Mouse (Mus musculus): Measurements from ENCODE around the gene Zfp276. TPM values are rescaled to one million over a fixed set of nuclear protein-coding genes. Genes with fewer than 3 reads are reported as not detected.
"Not testable (repeated sequence)": the region's sequence is repeated elsewhere in the genome, so short reads cannot be mapped to it uniquely, and the experiment has no call there.

The Zfp276 gene
- total RNA-seq (2021): 10 to 100 TPM; 20.4 to 20.9 TPM
- long read RNA-seq, experiment 1, partial matches to known transcripts: 0 of 8 reads
- long read RNA-seq, experiment 1, other reads (novel, unspliced or antisense): 8 of 8 reads
- long read RNA-seq, experiment 2, full-length matches to known transcripts: 2 of 4 reads
- long read RNA-seq, experiment 2, partial matches to known transcripts: 1 of 4 reads
- long read RNA-seq, experiment 2, other reads (novel, unspliced or antisense): 1 of 4 reads

DNA sequence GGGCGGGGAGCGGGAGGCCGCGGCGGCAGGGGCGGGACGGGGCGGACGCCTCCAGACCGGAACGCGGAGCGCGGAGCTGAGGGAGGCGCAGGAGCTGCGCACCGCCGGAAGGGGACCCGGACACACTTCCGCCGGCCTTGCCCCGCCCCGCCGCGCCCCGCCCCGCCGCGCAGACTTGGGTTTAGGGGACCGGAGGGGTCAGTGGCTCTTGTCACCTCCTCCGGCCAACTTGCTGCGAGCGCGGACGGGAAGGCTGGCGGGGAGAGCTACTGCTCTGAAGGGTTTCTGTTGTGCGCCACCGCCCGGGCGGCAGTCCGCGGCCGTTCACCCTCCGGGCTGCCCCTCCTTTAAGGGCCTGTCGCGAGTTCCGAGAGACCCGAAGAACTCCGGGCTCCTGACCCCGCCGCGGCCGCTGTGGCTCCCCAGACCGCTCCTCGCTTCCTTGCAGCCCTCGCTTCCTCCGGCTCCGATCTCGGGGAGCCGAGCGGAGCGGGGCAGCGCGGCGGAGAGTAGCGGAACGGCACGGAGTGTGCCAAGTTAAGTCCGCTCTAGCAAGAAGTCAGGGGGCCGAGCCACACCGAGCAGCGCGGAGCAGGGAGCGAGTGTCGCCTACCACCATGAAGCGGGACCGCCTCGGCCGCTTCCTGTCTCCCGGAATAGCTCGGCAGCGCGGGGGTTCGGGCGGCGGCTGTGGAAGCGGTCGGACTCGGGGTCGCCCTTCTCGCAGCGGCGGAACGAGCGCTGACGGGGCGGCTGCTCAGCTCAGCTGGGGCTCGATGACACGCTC, at the start of gene Zfp276, which contains the start of gene Vps9d1:
Zfp276 (plus strand) TSS at position 97 of the 787 bp plus-strand sequence.
Vps9d1 (minus strand) TSS at position 250 of the 787 bp plus-strand sequence.
- intact Hi-C loops (cut with DNase I): no loop called here

DNA sequence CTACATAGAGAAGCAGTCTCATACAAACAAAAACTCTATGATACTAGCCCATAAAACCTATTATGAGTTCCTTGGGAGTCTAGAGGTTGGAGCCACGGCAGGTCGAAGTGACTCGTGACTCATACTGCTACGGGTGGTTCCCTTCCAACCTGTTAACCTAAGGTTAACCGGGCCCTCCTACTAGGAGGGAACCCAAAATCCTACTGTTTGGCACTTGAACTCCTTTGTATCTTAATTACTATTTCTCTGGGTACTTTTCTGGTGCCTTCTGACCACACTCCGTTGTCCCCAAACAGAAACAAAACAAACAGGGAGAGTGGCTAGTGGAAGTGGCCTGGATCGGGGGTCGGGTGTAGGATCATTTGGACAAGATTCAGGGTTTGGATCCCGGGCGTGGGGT, 42.1 kb upstream of the Zfp276 start:
- no peak for DNase-seq (ENCODE audit: low spot score in 2 of 2)
- intact Hi-C loops (cut with DNase I): no loop called here

More for the DNA sequence above, at the start of gene Zfp276, which contains the start of gene Vps9d1:
- peak in 1 of 2 experiments; percentile 87 for DNase-seq (ENCODE audit: low spot score in 2 of 2)

DNA sequence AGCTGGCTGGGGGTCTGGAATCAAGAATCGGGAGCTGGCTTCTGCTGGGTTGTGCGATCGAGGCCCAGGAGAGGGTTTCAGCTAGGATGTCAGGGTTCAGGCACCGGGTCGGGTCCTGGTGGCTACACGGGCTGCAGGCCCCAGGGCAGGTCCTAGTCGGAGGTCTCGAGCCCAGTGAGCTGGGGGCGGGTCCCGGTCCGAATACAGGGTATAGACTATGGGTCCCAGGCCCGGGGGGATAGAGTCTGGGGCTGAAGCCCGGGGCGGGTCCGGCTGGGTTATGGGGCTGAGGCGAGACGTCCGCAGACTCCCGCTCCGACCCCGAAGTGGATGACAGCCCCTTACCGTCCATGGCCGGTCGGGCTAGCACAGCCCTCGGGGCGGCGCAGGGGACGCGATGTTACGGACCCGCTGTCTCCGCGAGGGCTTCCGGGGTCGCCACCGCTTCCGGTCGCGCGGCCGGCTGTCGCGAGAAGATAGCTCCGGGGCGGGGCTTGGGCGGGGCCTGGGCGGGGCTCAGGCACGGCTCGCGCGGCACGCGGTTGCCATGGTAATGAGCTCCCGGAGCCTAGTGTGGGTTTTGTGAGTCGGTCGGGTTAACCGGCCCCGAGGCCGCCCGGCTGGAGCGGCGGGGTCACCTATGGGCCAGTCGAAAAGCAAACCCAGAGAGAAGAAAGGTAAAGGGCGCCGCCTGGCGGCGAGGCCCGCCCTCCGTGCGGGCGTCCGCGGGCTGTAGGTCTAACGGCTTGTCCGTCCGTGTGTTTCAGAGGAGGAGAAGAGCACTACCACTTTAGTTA, 41.5 kb upstream of the Zfp276 start, which contains the start of the genes Chmp1a and Spata33:
Chmp1a (minus strand) TSS at position 443 of the 797 bp plus-strand sequence.
Spata33 (plus strand) TSS at position 512 of the 797 bp plus-strand sequence.
- DNase-seq (ENCODE audit: low spot score in 2 of 2): peak; percentile 88 to 92
- intact Hi-C loops (cut with DNase I): no loop called here

- intact Hi-C loops (cut with DNase I): no loop called here
- no peak for DNase-seq (ENCODE audit: low spot score in 2 of 2)
These were observed 40.8 kb upstream of the Zfp276 start for GRCm38 (mm10) chr8:123213118-123213772.

DNA sequence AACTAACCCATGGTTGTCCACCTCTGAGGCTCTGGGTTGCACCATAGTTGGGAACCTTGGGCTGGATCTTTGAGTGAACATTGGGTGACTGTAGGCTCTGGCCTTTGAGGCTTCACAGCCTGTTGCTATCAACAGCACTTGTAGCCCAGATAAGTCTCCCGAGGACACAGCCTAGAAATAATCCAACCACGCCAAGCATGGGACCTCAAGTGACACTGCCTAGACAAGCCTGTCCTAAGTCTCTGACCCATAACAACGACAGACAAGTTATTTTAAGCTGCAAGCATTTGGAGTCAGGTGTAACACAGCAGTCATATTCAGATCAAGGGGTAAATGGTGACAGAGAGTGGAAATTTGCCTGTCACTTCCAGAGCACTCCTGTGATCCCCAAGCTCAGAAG, 38.6 kb upstream of the Zfp276 start:
- no peak for DNase-seq (ENCODE audit: low spot score in 2 of 2)
- intact Hi-C loops (cut with DNase I): no loop called here

- intact Hi-C loops (cut with DNase I): no loop called here
These were observed 33.1 kb upstream of the Zfp276 start for GRCm38 (mm10) chr8:123220917-123221316.

GRCm38 (mm10) chr8:123224278-123225266, 29.4 kb upstream of the Zfp276 start, which contains the start of gene Cdk10:
Cdk10 (plus strand) TSS chr8:123224842.
- DNase-seq (ENCODE audit: low spot score in 2 of 2): peak; percentile 88 to 95
- intact Hi-C loops (cut with DNase I): no loop called here

More at GRCm38 (mm10) chr8:123220917-123221316, 33.1 kb upstream of the Zfp276 start:
- DNase-seq (ENCODE audit: low spot score in 2 of 2): no peak

DNA sequence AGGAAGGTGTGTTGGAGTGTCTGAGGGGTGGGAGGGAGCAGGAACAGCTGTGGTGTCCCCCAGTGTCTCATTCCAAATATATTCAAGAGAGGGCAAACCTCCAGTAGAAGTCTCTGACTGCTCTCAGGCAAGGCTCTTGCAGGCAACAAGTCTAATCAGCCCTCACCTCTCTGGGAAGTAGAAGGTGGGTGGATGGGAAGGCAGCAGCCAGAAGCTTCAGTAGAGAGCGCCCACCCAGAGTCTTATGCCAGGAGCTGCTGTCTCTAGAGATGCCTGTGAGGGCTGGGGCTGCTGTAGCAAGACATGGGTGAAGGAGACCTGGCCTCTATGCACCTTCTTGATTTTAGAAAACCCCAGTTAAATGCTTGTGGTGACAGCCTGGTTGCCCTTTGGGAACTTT, 25.6 kb upstream of the Zfp276 start:
- DNase-seq (ENCODE audit: low spot score in 2 of 2): no peak
- intact Hi-C loops (cut with DNase I): no loop called here

GRCm38 (mm10) chr8:123230326-123230725, 23.7 kb upstream of the Zfp276 start:
- intact Hi-C loops (cut with DNase I); DNase-seq (ENCODE audit: low spot score in 2 of 2): not testable (repeated sequence)

GRCm38 (mm10) chr8:123231742-123232141, 22.3 kb upstream of the Zfp276 start:
- intact Hi-C loops (cut with DNase I): no loop called here
- peak in 1 of 2 experiments; percentile 51 for DNase-seq (ENCODE audit: low spot score in 2 of 2)

GRCm38 (mm10) chr8:123232553-123232952, 21.4 kb upstream of the Zfp276 start:
- DNase-seq (ENCODE audit: low spot score in 2 of 2): peak in 1 of 2 experiments; percentile 37
- intact Hi-C loops (cut with DNase I): no loop called here

DNA sequence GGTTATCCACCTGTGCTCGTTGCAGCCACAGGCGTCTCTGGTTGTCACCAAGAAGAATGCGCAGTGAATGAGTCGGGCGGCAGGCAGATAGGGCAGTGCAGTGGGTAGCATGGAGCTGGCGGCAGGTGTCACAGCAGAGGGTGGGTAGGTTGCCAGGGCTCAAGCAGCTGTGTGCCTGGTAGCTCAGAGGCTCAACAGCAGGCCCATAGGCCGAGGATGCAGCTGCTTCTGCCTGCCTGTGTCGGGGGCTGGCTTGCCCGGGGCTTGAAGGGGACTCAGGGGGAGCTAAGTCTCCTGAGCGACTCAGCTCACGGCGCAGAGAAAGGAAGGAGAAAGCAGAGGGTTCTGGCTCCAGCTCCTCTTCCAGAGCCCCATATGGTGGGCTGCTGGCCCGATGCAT, 20.7 kb upstream of the Zfp276 start:
- DNase-seq (ENCODE audit: low spot score in 2 of 2): no peak
- intact Hi-C loops (cut with DNase I): no loop called here

- intact Hi-C loops (cut with DNase I): no loop called here
- DNase-seq (ENCODE audit: low spot score in 2 of 2): no peak
These were observed 20.2 kb upstream of the Zfp276 start for GRCm38 (mm10) chr8:123233760-123234159.

DNA sequence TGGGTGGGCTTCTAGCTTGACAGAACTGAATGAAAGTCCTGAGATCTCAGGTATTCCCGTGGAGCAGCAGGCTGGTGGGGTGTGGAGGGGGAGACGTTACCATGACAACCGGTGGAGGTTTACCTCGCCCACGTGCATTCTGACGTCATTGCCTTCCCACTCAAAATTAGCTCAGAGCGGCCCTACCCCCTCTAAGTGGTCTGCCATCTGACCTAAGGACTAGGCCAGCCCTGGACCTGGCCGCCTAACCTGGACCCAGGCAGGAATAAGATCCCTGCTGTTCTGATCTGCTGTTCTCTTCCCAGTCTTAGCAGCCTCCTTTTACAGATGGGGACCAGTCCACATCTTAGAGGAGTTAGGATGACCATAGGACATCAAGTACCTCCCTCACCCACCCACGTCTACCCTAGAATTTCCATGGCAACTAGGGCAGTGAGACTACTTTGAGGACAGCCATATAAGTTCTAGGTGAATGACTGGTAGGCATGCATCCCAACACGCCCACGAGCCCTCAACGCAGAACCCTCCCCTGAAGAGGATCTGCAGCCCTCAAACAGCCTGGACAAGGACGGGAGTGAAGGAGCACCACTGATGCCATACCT, 19.0 kb upstream of the Zfp276 start:
- DNase-seq (ENCODE audit: low spot score in 2 of 2): peak; percentile 88 to 93
- intact Hi-C loops (cut with DNase I): no loop called here

DNA sequence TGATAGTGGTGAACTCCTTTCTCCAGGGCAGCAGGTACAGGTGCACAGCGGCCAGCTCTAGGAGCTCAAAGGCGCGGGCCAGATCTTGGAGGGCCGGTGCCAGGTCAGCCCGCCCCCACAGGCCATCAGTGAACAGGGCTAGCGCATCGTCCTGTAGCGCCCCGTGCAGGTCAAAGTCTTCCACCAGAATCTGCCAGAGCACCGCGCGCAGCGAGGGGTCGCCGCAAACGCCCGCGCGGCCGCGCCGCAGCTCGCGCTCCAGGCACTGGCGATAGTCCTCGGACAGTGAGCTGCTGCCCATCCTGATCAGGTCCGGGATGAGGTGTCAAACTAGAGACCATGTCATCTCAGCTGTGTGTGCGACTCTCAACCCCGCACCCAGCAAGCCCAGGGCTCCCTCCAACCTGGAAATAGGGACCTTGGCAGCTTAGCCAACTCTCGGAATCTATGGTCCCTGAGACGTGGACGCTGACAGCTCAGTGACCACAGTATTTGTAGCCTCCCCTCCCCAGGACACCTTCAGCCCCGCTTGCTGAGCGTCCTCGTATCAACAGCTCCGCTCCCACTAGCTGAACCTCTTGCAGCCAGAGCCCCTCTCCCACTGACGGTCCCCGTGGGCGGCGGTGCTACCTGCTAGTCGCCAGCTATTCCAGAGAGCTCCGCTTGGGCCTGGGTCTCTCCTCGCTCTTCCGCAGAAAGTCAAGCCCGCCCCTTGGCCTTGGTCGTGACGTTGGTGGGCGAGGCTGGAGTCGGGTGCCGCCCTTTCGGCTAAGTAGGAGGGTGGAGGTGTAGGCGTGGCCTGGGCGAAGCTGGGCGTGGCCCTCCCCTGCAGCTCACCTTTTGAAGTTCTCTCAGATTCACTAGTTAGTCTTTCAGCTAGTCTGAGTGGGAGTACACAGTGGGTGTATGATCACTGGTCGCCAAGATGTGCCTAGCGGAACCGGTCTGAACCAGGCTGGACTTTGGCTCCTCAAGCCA, 18.2 kb upstream of the Zfp276 start, which contains the start of gene Spata2l:
Spata2l (minus strand) TSS at position 714 of the 978 bp plus-strand sequence.
- DNase-seq (ENCODE audit: low spot score in 2 of 2): peak; percentile 88 to 89
- intact Hi-C loops (cut with DNase I): no loop called here

DNA sequence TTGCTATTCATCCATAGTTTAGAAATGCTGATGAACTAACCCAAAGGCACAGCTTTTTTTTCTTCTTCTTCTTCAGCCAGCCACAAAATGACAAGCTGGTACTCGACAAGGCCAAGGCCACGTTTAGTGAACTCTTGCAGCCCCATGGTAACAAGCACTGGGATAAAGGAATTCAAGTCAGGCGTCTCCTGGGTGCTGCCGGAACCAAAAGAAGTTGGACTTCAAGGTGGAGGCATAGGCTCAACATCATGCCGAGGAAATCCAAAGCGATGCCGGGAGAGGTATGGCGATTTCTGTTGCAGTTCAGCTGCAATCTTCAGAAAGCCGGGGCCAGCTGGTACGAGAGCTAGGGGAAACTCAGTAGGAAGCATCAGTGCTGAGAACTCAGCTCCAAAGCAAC, 14.6 kb upstream of the Zfp276 start:
- intact Hi-C loops (cut with DNase I): no loop called here
- no peak for DNase-seq (ENCODE audit: low spot score in 2 of 2)
